Mouse (Mus musculus) cerebellum, postnatal 36 days (tissue): ENCODE data around the gene Nckap1l.

Experiments used
- DNase-seq, 2 experiments: peaks; one replicate each; pipeline ENCODE4 v3.0.0; 2021 to 2022; ENCODE audit warnings: mixed read lengths in 2 of 2

The Nckap1l gene

DNA sequence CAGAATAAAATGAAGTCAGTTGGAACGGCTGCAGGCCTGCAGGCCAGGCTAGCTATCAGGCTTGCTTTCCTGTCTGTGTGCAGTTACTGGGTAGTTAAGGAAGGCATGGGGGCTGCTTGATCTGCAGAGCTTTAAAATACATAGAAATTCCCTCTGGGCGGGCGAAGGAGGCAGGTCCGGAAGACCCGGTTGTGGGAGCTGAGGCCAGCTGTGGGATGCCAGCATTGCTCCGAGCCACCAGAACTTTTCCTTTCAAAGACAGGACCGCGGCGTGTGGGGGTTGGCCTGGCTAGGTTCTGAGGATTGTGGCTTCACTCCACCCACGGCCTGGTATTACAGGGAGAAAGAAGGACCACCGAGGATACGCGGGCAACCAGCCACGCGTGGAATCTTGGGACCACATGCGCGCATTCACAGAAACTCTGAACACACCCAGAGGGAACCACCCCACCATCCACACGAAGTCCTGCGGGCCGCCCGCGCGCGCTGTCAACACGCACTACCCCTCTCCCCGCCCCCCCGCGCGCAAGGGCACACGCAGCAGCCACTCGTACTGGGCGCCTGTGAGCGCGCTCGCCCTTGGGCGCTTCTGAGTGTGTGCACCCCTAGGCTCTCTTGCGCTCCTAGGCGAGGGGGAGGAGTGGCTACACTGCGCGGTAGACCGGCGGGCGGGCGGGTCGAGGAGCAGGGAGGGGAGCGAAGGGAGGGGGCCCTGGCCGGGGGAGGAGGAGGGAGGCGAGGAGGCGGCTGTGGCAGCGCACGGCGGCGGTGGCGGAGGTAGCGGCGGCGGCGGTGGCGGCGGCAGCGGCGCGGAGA lies 49.0 kb downstream of the Nckap1l start, which contains the start of gene Pde1b:
Gene Pde1b, plus strand, starts transcription at position 600 of the 816 bp plus-strand sequence.
- peak; percentile 48 to 66 for DNase-seq

DNA sequence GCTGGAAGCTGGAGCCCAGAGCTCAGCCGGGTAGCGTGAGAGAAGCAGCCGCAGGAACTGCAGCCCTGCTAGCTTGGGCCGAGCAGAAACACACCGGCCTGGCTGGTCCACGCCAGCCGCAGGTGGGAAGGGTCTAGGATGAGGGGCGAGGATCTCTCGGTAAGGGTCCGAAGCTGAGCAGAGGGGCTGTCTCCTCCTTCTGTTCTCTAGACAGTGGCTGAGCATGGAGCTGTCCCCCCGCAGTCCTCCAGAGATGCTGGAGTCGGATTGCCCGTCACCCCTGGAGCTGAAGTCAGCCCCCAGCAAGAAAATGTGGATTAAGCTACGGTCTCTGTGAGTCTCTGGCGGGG lies 49.6 kb downstream of the Nckap1l start:
- no peak for DNase-seq

DNA sequence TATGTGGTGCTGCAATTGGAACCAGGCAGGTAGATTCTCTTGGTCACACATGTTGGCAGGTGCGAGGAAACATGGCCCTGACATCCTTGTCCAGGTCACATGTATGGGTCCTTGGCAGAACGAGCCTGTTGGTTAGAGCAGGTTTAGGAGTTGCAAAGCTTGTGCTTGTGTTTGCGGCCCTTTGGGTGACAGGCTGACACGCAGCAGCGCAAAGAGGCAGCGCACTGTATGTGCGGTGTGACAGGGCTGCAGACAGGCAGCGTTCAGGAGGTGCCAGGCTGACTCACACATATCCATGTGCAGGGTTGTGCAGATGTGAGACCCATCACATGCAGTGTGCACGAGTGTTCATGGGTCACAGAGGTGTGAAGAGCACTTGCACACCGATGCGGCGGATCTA lies 50.1 kb downstream of the Nckap1l start:
- peak in 1 of 2 experiments; percentile 39 for DNase-seq

DNA sequence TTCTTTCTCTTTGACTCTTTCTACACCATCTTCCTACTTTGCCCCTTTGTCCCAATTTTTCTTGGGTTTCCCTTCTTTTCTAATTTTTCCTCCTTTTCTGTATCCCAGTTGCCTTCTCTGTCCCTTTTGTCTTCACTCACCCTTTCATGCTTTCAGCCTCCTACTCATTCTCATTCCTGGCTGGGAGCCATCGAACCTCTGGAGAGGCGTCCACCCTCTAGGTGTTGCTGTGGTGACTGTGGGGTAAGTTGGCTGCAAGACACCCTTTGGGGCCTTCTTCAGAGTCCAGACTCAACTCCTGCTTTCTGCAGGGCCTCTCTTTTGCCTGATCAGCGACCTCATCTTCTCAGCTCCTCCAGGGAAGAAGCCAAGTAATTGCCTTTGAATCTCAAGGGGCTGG lies 55.7 kb downstream of the Nckap1l start:
- no peak for DNase-seq

DNA sequence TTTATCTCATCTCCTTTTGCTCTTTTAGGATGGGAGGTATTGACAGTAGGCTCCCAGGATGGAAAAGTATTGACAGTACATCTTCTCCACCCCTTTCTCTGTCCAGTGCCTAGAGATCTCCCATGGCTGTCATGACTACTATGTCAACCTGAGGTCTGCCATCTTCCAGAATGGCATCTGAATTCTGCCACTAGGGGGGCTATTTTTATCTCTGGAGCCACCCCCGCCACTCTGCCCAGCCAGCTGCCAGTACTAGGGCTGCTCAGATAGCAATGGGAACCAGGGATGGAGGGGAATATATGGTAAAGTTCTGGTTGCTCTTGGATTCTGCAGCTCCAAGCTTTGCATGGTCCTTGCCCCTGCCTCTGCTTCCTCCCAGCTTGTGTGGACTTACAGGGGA lies 58.1 kb downstream of the Nckap1l start:
- DNase-seq: no peak

DNA sequence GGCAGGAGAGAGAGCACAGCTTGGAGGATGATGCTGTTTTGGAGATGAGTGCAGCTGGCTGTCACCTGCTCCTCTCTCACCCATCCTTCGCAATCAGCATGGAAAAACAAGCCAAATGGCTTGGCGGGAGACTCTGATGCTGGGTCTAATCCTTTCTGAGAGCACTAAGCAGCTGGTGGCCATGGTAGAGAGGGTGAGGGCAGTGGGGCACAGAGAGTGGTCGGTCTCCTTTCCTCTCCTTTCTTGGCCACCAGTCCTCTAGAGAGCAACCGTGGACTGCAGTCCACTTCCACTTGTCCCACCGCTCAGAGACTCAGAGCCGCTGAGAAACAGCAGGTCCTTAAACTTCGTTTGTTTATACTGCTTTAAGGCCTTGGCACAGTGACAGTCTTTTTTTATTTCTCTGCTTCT lies 60.0 kb downstream of the Nckap1l start:
- peak; percentile 20 to 28 for DNase-seq

DNA sequence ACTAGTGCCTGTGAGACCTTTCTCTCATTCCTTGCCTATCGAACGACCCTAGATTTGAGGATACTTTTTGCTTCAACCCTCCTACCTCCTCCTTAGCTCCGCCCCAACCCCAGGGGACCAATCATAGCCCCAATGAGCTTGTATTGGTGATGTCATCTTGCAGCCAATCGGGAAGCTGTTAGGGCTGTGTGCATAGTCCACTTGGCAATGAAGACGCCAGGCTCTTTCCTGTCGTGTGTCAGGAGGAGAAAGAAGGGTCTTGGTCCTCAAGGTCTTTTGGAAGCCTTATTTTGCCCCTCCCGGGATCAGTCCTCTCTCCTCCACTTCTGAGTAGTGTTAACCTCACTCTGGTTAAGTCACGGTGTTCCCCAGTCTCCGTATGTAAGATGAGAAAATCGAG lies 60.5 kb downstream of the Nckap1l start:
- DNase-seq: peak; percentile 83 to 85

DNA sequence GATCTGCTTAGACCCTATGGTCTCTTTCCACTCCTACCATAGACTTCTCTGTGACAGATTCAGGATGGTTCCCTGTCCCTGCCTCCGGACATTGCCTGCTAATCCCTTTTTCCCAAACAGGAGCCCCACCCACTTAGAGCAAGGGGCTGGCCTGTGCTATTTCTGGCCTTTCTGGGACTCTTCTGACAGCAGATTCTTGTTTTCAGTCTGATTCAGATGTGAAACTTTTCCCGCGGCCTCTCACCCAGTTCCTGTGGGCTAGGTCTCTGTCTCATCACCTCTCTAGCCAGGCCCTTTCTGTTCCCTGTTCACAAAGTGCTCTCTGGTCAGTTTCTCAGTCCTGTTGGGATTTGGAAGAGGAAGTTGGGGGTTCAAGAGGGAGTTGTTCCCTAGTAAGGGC lies 61.3 kb downstream of the Nckap1l start:
- DNase-seq: no peak

DNA sequence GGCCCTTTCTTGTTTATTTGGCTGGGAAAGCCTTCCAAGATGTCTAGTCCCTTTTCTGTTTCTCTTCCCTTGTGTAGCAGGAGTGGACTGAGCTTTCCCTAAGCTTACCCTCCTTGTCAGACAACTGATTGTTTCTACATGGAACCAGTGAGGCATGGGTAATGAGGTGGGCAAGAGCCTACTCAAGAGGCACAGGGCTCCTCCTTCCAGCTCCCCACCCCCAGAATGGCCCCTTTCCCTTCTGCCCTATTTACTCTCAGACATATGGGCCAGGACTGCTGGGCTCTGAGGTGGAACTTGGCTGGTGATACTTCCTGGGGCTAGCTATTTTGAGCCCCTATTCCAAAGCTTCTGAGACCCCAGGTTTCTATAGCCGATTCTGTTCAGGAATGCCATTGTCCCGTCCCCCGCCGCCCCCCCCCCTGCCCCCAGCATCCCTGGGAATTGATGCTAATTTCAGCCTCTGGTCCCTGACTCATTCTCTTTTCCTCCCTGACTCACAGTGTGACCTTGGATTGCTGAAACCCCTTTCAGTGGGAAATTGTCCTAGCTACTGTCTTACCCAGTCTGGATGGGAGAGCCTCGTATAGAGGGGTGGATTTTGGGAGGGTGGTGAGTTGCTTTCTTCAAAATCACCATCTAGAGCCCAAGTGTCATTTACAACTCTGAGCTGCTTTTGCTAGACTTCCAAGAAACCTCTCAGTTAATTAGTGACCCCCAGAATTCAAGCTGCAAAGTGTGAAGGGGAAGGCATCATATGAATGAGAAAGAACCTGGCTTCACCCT lies 65.2 kb downstream of the Nckap1l start:
- DNase-seq: peak in 1 of 2 experiments; percentile 48

DNA sequence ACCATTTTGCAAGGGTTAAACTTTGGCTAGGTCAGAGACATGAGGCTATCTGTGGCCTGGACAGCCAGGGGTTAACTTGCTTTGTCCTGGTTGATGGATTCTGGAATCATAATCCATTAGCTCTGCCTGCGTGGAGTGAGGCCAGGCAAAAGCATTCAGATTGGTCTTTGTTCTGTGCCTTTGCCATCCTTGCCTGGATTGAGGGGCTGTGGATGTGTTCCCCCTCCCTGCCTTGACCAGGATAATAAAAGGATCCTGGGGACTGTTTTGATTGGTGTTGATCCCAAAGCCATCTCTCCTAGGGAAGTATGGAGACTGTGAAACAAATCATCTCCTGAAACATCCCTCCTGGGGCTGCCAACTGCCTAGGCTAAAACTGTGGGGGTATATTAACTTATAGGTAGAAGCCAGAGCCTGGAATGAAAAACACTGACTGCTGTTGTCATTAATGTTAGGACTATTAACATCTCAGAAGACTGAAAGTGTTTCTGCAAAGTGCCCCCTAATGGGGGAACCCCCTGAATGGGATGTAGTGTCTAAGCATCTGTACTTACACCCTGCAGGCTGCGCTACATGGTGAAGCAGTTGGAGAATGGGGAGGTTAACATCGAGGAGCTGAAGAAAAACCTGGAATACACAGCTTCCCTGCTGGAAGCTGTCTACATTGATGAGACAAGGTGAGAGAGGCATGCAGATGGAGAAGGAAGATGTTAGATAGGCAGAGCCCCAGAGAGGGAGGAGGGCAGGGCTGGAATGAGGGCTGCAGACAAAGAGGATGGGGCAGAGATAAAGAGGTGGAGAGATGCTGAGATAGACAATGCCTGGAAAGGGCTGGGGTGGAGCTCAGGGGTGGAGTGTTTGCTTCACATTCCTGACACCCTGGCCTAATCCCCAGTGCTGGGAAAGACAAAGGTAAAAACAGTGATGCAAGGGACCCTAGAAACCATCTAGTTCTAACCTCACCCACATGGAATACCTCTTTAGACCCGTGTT lies 66.1 kb downstream of the Nckap1l start:
- DNase-seq: no peak

DNA sequence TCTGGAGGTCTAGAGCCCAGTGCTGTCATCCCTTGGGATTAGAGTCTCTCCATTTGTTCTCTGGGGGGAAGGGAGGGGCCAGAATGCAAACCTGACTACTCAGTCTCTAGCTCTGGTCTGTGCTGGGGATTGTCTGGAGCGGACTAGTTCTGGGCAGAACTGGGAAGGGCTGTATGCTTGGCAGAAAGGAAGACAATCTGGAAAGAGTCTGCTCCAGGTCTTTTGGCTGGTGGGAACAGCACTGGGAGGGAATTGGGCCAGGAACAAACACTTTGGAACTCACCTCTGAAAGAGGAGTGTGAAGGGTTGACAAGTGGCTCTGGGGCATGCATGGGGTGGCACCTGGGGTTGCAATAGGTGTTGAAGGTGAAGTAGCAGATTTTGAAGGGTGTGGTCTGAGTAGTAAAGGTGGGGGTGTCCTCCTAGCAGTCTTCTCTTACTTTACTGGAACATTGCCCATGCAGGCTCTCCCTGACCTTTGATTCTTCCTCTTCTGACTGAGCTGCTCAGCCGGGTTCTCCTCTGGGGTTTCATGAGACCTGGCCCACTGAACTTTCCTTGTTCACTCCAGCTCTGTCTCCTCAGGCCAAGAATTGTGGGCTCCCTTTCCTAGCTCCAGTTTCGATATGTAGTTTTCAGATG lies 69.0 kb downstream of the Nckap1l start:
- DNase-seq: no peak

DNA sequence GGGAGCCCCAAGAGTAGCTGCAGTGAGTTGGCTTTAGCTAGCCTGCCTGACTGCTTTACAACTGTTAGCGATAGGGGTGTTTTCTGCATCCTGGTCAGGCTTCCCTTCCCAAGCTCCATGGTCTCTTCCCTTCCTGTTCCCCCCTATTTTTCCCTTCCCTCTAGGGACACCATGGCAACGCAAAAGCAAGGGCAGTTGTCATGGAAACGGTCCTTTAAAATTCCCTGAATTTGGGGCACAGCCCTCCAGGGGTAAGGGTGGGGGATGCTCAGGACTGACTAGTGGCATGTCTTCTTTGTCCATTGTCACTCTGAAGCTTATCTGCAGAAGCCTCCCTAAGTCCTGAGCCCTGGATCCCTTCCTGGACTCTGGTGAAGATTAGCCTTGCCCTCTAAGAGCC lies 69.6 kb downstream of the Nckap1l start:
- DNase-seq: no peak

DNA sequence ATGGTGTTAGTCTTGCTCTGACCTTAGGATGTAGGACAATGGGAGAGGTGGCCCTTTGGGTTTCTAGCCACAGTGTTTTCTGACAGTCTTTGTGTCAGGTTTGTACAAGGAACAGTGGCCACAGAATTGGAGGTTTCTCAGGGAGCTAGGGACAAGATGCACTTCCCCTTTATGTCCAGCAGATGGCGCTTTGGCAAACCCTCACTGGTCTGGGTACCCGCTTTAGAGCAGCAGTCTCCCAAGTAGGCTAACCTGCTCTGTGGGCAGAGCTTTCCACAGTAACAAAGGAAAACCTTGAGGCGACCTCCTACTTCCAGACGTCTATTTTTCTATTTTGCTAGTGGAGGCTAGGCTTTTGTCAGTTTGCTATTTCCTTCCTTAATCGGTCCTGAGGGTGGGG lies 76.8 kb downstream of the Nckap1l start:
- DNase-seq: peak; percentile 62 to 69

DNA sequence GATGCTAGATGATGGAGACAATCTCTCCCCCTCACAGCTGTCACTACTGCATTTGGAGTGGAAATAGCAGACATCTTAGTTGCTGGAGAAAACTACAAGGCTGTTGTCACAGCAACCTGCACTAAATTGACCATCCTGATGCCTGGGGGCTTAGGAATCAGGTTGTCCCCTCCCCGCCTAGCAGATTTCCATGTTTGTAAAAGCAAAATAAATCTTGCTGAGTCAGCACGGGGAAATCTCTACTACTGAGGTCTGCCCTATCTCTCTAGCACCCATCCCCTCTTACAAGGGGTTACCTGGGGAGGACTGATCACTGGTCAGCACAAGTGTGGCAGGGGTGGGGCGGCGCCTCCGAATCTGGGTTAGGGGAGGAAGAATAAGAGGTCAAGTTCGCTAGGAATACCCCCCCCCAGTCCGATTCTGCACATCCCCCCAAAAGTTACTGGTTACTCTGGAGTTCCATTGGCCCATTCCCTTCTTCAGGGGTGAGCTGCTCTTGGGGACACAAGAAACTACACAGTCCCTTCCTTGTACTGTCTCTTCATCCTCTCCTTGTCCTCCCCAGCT lies 80.5 kb downstream of the Nckap1l start:
- DNase-seq: no peak

DNA sequence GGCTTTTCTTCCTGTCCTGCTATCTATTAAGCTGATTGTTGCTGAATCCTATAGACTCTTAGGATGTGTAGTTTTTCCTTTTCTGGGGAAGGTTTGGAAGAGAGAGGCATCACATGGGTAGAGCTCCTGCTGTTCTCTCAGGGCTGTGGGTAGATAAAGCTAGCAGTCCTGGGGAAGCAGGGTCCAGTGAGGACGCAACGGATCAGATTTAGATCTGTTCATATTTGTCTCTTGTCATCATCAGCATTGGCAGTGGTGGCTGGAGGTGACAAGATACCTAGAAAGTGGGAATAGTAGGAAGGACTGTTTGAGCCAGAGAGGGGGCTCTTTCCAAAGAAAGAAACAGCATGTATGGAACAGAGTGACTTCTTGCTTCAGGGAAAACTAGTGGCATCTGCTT lies 81.4 kb downstream of the Nckap1l start:
- no peak for DNase-seq

DNA sequence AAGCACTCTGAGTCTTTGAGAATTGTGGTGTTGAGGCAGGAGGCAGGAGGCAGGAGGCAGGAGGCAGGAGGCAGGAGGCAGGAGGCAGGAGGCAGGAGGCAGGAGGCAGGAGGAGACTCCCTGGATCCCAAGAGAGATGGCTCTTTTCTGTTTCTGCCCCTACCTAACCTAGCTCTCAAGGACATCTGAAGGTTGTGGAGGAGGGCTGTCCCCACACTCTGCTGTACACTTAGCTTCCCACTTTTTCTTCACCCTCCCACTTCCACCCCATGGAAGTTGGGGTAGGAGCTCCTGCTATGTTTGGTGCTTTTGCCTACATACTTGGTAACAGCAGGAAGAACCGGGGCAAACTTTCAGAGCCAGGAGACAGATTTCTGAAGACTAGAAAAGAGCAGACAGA lies 82.2 kb downstream of the Nckap1l start:
- DNase-seq: no peak

DNA sequence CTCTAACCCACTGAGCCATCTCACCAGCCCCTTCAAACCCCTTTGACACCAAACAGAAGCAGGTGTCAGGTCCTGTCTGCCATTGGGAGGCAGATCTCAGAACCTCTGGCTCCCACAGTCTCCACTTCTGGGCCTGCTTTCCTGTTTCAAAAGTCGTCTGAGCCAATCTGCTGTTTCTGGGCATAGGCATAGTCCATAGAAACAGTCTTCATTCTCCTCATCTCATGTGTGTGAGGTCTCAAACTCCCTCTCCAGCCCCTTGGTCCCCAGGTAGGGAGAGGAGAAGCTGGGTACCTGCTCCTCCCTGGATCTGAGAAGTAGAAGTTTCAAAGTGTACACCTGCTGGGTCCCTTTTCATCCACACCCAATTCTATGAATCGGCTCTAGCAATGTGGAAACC lies 82.9 kb downstream of the Nckap1l start:
- no peak for DNase-seq

DNA sequence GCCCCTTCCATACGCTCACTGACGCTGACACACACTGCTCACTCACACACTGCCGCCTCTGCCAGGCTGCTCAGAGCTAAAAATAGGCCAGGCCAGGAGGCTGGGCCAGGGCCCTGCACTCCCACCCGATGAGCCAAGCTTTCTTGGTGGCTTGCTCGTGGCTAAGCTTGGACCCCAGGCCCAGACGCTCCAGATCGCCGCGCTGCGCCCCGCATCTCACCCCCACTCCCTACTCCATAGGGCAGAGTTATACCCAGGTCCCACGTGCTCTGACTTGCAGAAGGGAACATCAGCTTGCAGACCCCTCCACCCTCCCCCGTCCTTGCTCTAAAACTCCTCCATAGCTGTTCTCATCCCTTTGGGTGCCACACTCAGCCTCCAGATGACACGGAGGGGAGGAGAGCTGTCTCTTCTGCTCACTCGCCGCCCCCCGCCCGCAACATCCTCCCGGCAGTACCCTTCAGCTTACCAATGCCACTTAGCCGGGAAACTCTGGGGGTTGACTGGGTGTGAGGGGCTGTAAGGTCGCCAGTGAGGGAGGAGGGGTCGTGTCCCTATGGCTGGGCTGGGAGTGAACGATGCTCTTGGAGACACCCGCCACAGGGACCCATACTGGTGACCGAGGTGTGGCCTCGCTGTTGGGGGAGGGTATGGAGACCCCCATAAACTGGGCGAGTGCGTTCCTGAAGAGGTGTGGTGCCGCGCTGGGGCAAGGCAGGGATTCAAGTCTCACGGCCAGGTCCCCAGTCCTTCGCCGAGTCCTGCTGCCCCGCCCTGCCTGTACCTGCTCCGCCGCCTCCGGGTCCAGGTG lies 83.6 kb downstream of the Nckap1l start:
- DNase-seq: peak; percentile 31 to 34

DNA sequence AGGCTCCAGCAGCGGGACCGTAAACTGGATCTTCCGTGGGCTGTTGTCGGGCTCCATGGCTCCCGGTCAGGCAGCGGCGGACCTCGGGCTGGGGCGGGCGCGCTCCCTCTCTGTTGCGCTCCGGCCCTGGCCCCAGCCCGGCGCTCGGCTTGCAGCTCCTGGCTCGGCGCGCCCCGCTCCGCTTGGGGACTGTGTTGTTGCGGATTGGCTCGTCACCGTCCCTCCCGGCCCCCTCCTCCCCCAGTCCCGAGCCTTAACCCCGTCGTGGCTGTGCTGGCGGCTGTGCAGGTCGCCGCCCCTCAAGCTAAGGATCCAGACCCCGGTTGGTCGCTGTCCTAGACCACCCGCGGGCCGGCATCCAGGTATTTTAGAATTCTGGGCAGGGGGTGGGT lies 84.2 kb downstream of the Nckap1l start, which contains the start of gene Ppp1r1a:
Gene Ppp1r1a, minus strand, starts transcription at position 182 of the 392 bp plus-strand sequence.
- DNase-seq: peak; percentile 73 to 80

DNA sequence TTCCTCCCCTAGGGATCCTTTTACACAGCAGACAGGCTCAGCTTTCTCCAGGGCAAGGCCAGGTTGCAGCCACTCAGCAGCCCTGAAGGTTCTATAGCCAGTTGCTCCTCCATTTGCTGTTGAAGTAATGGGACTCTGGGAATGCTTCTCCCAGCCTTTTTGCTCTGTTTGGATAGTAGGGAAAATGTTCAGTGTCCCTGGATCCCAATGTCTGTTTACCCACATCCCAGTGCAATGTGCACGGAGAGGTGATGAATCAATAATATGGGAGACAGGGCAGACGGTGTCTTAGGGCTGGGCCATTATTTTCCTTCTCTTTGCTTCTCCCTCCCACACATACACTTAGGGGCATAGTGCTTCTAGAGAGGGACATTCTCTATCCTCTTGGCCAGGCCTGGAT lies 85.7 kb downstream of the Nckap1l start:
- no peak for DNase-seq

DNA sequence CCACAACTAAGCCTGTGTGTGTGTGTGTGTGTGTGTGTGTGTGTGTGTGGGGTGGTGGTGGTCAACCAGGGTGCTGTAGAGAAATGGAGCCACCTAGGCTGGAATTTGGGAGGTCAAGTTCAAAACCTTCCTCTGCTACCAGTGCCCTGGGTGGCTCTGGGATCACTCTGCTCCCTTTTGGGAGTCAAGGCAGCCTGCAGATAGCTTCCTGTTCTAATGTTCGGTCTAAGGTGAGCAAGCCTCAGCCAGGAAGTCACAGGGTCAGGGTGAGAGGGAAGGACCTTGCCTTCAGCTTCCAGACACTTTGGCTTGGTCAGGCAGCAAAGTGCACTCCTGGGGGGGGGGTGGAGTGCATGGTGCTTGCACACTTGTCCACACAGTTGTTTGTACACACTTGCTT lies 87.1 kb downstream of the Nckap1l start:
- no peak for DNase-seq
